In genomic region chrX:75733651-75734050, GRCm38 (mm10) we compare ENCODE assay signal across 8 mouse cellular contexts.
DNase-seq lines count a peak whose midpoint lies in the region; ATAC-seq lines count a peak whose summit lies in the region.
"Not testable (repeated sequence)": the region's sequence is repeated elsewhere in the genome, so short reads cannot be mapped to it uniquely, and the experiment has no call there.

No protein-coding gene starts in this region.

- not testable (repeated sequence) for H3K4me2 ChIP-seq in hindbrain, embryonic 11.5 days (replicated peaks; ENCODE audit: low read depth, low read length)

- ATAC-seq in hindbrain, embryonic 11.5 days (ENCODE audit: low FRiP score), result not testable (repeated sequence)

- not testable (repeated sequence) for H3K4me1 ChIP-seq in hindbrain, embryonic 11.5 days (replicated peaks; ENCODE audit: control insufficient read depth, insufficient read depth, low read length)

- H3K27ac ChIP-seq in hindbrain, embryonic 11.5 days (ENCODE audit: low read depth, low read length), result not testable (repeated sequence)

- H3K9me3 ChIP-seq in hindbrain, embryonic 11.5 days (ENCODE audit: control insufficient read depth, low read length), result not testable (repeated sequence)

- peak; percentile 67 for DNase-seq in R1 (ENCODE audit: low read depth, low spot score)
- peak; percentile 5 for DNase-seq in embryo, embryonic 10 days (ENCODE audit: low spot score)
- DNase-seq in forelimb bud, embryonic 11.5 days (ENCODE audit: low read depth, low spot score), result peak; percentile 53
- DNase-seq in hindbrain, embryonic 11.5 days (ENCODE audit: low spot score), result peak; percentile 42
- DNase-seq in layer of hippocampus, adult 9-10 months (ENCODE audit: low spot score), result peak; percentile 78
- peak; percentile 86 for DNase-seq in lung, postnatal 25 days (ENCODE audit: low spot score)
- peak; percentile 60 for DNase-seq in ovary, postnatal 10 days (ENCODE audit: low spot score)
- peak; percentile 71 for DNase-seq in urinary bladder, postnatal 25 days (ENCODE audit: low spot score)

- not testable (repeated sequence) for H3K9ac ChIP-seq in hindbrain, embryonic 11.5 days (ENCODE audit: low read depth, low read length)

- not testable (repeated sequence) for H3K36me3 ChIP-seq in hindbrain, embryonic 11.5 days (ENCODE audit: control insufficient read depth, insufficient read depth, low read length)

- not testable (repeated sequence) for H3K27me3 ChIP-seq in hindbrain, embryonic 11.5 days (ENCODE audit: control insufficient read depth, insufficient read depth, low read length)

- not testable (repeated sequence) for H3K4me3 ChIP-seq in hindbrain, embryonic 11.5 days (ENCODE audit: low read depth, low read length)

- WGBS in hindbrain, embryonic 11.5 days, result 75% methylated on average over 11 of the region's 11 CpGs

Comparison
In these comparisons a context has a peak if more than half of its experiments do, and no peak if none do; other contexts are left out.
1. DNase-seq: peak in every context shown above with its lines; median percentile 86 in lung, postnatal 25 days; 78 in layer of hippocampus, adult 9-10 months; 71 in urinary bladder, postnatal 25 days; 67 in R1; 60 in ovary, postnatal 10 days; 53 in forelimb bud, embryonic 11.5 days; 42 in hindbrain, embryonic 11.5 days; 5 in embryo, embryonic 10 days.